Mouse (Mus musculus) bone marrow macrophage, adult 2 months (primary cell): ENCODE measurements at regions not wholly inside any gene's neighbourhood (a gene's known extent, or its start where the extent isn't known, plus 50 kb on each side); places are given as distances from the start of the nearest gene placed in this dataset.

Source experiments
- H3K27ac ChIP-seq: 2 replicates; pipeline ENCODE4 v1.5.1; 2012; ENCODE audit warnings: low read depth, low read length; ENCODE audit not compliant: insufficient read depth
- H3K4me1 ChIP-seq: 2 replicates; pipeline ENCODE4 v1.6.1; 2012; ENCODE audit warnings: low read length; ENCODE audit not compliant: control insufficient read depth, insufficient read depth
- H3K4me3 ChIP-seq: 2 replicates; pipeline ENCODE4 v1.5.1; 2012; ENCODE audit warnings: mild to moderate bottlenecking, low read length, moderate library complexity; ENCODE audit not compliant: insufficient read depth
- CTCF ChIP-seq: IDR thresholded peaks from 2 replicates; pipeline ENCODE4 v1.5.1; 2012; ENCODE audit warnings: low read depth, mild to moderate bottlenecking, low read length, moderate library complexity
- POLR2A ChIP-seq: IDR thresholded peaks from 2 replicates; pipeline ENCODE4 v1.6.1; 2012; ENCODE audit warnings: mild to moderate bottlenecking, low read depth, low read length, borderline replicate concordance

- Histone ChIP-seq H3K4me1 (peaks cover 7% of the 10 kb centered on the region), H3K27ac (no peak overlapping the region), H3K4me3 (no peak overlapping the region)
- no peak for TF ChIP-seq POLR2A
- no peak for TF ChIP-seq CTCF
Measured at GRCm38 (mm10) chr10:97387196-97387876, 92.1 kb upstream of the Dcn start.

DNA sequence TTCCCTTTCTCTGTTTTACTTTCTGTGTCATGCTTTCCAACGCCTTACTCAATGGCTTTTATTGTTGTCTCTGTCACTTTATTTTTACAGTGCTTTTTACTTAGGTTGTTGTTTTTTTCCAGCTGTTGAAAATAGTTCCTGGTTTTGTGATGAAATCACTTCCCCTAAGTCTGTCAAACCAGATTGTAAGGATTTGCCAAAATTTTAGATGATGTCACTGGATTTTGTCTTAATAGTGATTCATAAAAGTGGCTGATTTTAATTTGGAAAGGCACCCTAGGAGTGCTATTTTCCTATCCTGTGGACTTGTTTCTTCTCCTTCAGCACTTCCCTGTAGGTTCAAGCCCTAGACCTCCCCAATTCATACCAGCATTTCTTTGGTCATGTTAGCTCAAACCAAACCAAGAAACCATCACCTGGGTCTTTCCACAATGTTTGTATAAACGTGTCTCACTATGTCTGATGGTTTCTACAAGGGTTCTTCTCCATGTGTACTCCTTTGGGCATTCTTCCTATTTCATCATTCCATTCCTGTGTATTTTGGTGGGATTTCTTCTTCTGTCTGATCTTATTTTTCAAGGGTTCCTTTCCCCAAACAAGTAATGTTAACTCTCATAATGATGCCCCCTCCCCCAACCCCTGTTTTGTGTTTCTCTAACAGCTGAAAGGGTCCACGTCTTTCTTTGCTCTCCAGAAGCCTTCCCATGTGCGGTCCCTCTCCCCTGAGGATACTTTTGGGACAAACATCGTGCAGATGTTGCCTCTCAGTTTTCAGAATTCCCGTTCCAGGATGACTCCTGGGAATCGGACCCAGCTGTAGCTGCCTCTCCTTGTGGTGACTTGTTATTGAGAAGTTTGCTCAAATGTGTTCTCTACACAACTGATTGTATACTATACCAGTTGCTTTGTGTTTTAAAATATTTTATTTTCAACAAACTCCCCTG is 89.5 kb upstream of the Dcn start:
- Histone ChIP-seq H3K4me1 (peaks cover 7% of the 10 kb centered on the region), H3K4me3 (no peak overlapping the region), H3K27ac (no peak overlapping the region)
- no peak for TF ChIP-seq CTCF
- TF ChIP-seq POLR2A, result no peak

DNA sequence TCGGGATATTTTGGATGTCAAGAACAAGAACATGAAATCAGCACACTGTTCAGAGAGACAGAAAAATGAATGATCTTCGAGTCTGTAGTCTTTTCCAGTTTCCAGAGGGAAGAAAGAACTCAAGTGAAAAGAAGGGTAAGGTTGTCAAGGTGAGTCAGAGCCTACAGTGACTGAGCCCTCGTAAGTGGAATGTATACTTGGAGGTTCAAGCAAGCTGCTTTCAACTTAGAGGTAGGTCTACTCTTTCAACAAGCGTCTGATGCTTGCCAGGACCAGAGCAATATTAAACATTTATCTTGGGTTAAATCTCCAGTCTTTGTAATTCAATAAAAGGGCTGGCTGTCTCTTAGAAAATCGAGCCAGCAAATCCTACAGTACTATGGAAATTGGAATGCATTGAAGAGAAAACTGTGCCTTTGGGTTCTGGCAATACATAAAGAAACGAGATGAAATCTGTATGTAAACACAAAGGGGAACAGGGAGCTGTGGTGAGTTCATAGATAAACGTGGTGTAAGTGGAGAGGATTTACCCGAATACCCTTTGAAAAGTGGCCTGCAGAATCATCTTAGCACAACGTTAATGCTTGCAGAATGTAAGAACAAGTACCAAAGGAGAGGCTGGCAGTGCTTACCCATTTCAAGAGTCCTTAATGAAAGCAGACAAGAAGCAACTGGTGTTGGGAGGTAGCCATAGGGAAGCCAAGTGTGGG is 82.2 kb upstream of the Dcn start:
- Histone ChIP-seq H3K4me1 (peaks cover 3% of the 10 kb centered on the region), H3K27ac (no peak overlapping the region), H3K4me3 (no peak overlapping the region)
- no peak for TF ChIP-seq POLR2A
- TF ChIP-seq CTCF, result no peak

- Histone ChIP-seq H3K4me1 (peaks cover 8% of the 10 kb centered on the region), H3K27ac (no peak overlapping the region), H3K4me3 (no peak overlapping the region)
- TF ChIP-seq POLR2A (no peak), CTCF (no peak)
Measured at GRCm38 (mm10) chr10:97397896-97398295, 81.5 kb upstream of the Dcn start.

DNA sequence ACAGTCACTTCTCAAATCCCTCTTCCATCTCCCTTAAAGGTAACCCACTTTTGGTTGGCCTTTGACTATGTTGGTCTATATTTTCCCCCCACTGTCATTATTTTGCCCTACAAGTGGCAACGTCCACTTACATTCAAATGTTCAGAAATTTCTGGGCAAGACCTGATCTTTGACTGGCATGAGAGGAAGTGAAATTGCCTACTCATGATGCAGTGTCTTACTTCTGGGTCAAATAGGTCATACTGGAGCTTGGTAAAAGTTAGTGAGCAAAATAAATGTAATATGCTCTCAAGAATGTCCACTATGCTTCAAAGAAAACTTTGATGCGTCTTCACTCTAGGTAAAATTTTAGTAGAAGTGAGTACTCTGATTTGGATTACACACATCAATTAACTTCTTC is 76.9 kb upstream of the Dcn start:
- TF ChIP-seq CTCF (no peak), POLR2A (no peak)
- Histone ChIP-seq H3K27ac (no peak overlapping the region), H3K4me1 (peaks cover 8% of the 10 kb centered on the region), H3K4me3 (no peak overlapping the region)

GRCm38 (mm10) chr10:97404076-97404787 is 75.2 kb upstream of the Dcn start:
- TF ChIP-seq POLR2A (no peak), CTCF (no peak)
- Histone ChIP-seq H3K27ac (no peak overlapping the region), H3K4me3 (no peak overlapping the region), H3K4me1 (peaks cover 8% of the 10 kb centered on the region)

GRCm38 (mm10) chr10:97409181-97409581 is 70.2 kb upstream of the Dcn start:
- no peak overlapping the region for H3K4me3 ChIP-seq
- TF ChIP-seq POLR2A, result no peak
- TF ChIP-seq CTCF, result no peak

DNA sequence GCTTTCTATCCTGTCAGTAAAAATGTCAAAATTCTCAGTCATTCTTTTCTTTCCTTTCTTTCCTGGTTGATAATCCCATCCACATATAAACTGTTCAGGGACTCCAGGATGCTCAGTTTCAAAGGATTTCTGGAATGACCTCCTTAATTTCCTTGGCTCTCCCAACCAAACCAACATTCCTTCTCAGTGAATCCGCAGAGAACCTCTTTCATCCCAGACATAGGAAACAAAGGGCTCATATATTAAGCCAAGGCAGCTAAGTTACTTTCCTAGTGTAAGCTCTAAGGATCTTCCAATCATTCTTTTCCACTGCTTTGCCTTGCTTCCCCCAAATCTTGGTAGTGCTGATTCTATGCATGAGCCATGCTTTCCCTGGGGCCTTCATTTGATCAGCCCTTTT is 69.5 kb upstream of the Dcn start:
- no peaks in the 10 kb centered on the region for H3K4me1 ChIP-seq
- no peak overlapping the region for H3K27ac ChIP-seq
- TF ChIP-seq CTCF (no peak), POLR2A (no peak)
- no peak overlapping the region for H3K4me3 ChIP-seq

More at GRCm38 (mm10) chr10:97409181-97409581, 70.2 kb upstream of the Dcn start:
- H3K4me1 ChIP-seq, result no peaks in the 10 kb centered on the region
- H3K27ac ChIP-seq, result no peak overlapping the region

DNA sequence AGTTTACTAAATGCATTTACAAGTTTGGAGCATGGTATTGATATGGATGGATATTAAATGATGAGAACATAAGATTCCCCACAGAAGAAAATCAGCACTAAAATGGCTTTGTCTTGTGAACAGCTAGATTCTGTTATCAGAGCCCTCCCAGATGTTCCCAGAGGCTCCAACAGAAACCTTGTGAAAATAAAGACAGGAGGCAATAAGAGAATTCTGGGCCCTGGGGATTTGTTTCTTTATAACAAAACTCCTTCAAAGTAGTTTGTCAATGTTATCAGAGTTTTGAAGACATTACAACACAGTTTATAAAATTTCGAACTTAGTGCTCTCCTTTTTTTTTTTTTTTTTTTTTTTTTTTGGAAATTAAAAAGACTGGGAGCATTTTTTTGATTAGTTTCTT is 56.8 kb upstream of the Dcn start:
- Histone ChIP-seq H3K4me1 (no peaks in the 10 kb centered on the region), H3K4me3 (no peak overlapping the region), H3K27ac (no peak overlapping the region)
- no peak for TF ChIP-seq POLR2A
- TF ChIP-seq CTCF, result no peak
